Mouse (Mus musculus): ENCODE results near the gene Il18r1. TPM values are rescaled to one million over a fixed set of nuclear protein-coding genes. Genes with fewer than 3 reads are reported as not detected.

Il18r1 gene
- polyA plus RNA-seq, 1 experiment from 2014 or later: 0.54 TPM

DNA sequence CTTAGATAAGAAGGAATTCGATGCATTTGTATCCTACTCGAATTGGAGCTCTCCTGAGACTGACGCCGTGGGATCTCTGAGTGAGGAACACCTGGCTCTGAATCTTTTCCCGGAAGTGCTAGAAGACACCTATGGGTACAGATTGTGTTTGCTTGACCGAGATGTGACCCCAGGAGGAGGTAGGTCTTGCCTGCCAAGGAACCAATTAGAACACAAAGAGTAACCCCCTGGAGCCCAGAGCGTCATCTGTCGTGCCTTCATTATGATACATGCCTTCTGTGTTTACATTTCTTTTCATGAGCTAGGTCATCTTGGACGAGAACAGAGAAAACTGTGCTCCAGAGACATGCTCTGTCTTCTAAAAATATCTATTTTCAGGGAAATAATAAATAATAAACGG is 82.4 kb downstream of the Il18r1 start:
- Histone ChIP-seq H3K9me3 (replicated peaks; ENCODE audit: control insufficient read depth, low read length) (no peaks in the 10 kb centered on the region), H3K9ac (ENCODE audit: low read length) (no peak overlapping the region), H3K4me3 (ENCODE audit: low read length) (no peak overlapping the region), H3K4me2 (ENCODE audit: low read depth, low read length) (no peak overlapping the region), H3K27me3 (ENCODE audit: control insufficient read depth, insufficient read depth, low read length) (no peaks in the 10 kb centered on the region), H3K36me3 (ENCODE audit: control insufficient read depth, insufficient read depth) (no peaks in the 10 kb centered on the region), H3K4me1 (ENCODE audit: control insufficient read depth, insufficient read depth, low read length) (no peaks in the 10 kb centered on the region), H3K27ac (ENCODE audit: low read length) (no peak overlapping the region)
- ATAC-seq (replicated peaks; ENCODE audit: extremely low read depth, insufficient read depth, low FRiP score): no peak
- whole genome bisulfite sequencing: 59% methylated on average over 10 of the region's 10 CpGs

Other genes with a start within 250 kb of the Il18r1 start
- 7.8 and 8.1 TPM in 2 replicates for gene Il1r1, start 240.5 kb upstream of the Il18r1 start, polyA plus RNA-seq (2015; fragmentation: Nextera tagmentation; extraction: Ambion mirVana)
- gene Il1rl2, start 140.9 kb upstream of the Il18r1 start, polyA plus RNA-seq (2015; fragmentation: Nextera tagmentation; extraction: Ambion mirVana): 5.2 and 5.4 TPM in 2 replicates
- 0.45 and 0.49 TPM in 2 replicates for gene Il1rl1, start 36.0 kb upstream of the Il18r1 start, polyA plus RNA-seq (2015; fragmentation: Nextera tagmentation; extraction: Ambion mirVana)
- gene Il18rap, start 49.8 kb downstream of the Il18r1 start, polyA plus RNA-seq (2015; fragmentation: Nextera tagmentation; extraction: Ambion mirVana): 0.29 and 0.41 TPM in 2 replicates
- gene Slc9a4, start 114.5 kb downstream of the Il18r1 start, polyA plus RNA-seq (2015; fragmentation: Nextera tagmentation; extraction: Ambion mirVana): 0.09 TPM in 1 of 2 replicates, not detected in the other
- 0.42 and 0.96 TPM in 2 replicates for gene Slc9a2, start 215.0 kb downstream of the Il18r1 start, polyA plus RNA-seq (2015; fragmentation: Nextera tagmentation; extraction: Ambion mirVana)